Mouse (Mus musculus): ENCODE measurements around the gene Olfr1338. TPM values are rescaled to one million over a fixed set of nuclear protein-coding genes. Genes with fewer than 3 reads are reported as not detected.
"Not testable (repeated sequence)": the region's sequence is repeated elsewhere in the genome, so short reads cannot be mapped to it uniquely, and the experiment has no call there.

Gene Olfr1338
- not detected in 2 replicates for polyA plus RNA-seq (2014; fragmentation: Nextera tagmentation; extraction: Ambion mirVana)

- no peak within 1 kb of the TSS for H3K4me3 ChIP-seq (ENCODE audit: low read depth, low read length)
- 81% methylated on average over 1 of the region's 1 CpGs for WGBS
- no peak within 1 kb of the TSS for H3K27ac ChIP-seq (ENCODE audit: low read depth)
- H3K36me3 ChIP-seq (ENCODE audit: control insufficient read depth, insufficient read depth, low read length) = no peaks in the 10 kb centered on the region
- H3K4me1 ChIP-seq (replicated peaks; ENCODE audit: control insufficient read depth, insufficient read depth, low read length) = no peaks in the 10 kb centered on the region
- no peaks in the 10 kb centered on the region for H3K9me3 ChIP-seq (ENCODE audit: control insufficient read depth, low read length)
- no peaks in the 10 kb centered on the region for H3K27me3 ChIP-seq (replicated peaks; ENCODE audit: control insufficient read depth, insufficient read depth, low read length)
- no peak for ATAC-seq (replicated peaks; ENCODE audit: low FRiP score, low TSS enrichment, low read depth)
- no peak within 1 kb of the TSS for H3K9ac ChIP-seq (ENCODE audit: low read length)
- DNase-seq (ENCODE audit: low spot score) = no peak
- H3K4me2 ChIP-seq (ENCODE audit: low read length) = no peak within 1 kb of the TSS
These were observed at the start of gene Olfr1338 for GRCm38 (mm10) chr4:118758637-118759036. Gene Olfr1338, minus strand, starts transcription at chr4:118758737.

GRCm38 (mm10) chr4:118792796-118793195 lies 34.3 kb upstream of the Olfr1338 start:
- not testable (repeated sequence) for H3K9me3 ChIP-seq (ENCODE audit: control insufficient read depth, low read length); H3K27me3 ChIP-seq (replicated peaks; ENCODE audit: control insufficient read depth, insufficient read depth, low read length); H3K27ac ChIP-seq (ENCODE audit: low read depth); H3K36me3 ChIP-seq (ENCODE audit: control insufficient read depth, insufficient read depth, low read length); ATAC-seq (replicated peaks; ENCODE audit: low FRiP score, low TSS enrichment, low read depth); H3K4me2 ChIP-seq (ENCODE audit: low read length); DNase-seq (ENCODE audit: low spot score); H3K9ac ChIP-seq (ENCODE audit: low read length); H3K4me1 ChIP-seq (replicated peaks; ENCODE audit: control insufficient read depth, insufficient read depth, low read length); H3K4me3 ChIP-seq (ENCODE audit: low read depth, low read length)

GRCm38 (mm10) chr4:118782486-118782885 lies 23.9 kb upstream of the Olfr1338 start, which contains the start of gene Olfr1337:
Gene Olfr1337, minus strand, starts transcription at chr4:118782586.
- WGBS = 85% methylated on average over 2 of the region's 2 CpGs
- no peak within 1 kb of the TSS for H3K4me3 ChIP-seq (ENCODE audit: low read depth, low read length)
- DNase-seq (ENCODE audit: low spot score) (no peak), ATAC-seq (replicated peaks; ENCODE audit: low FRiP score, low TSS enrichment, low read depth) (no peak)
- H3K36me3 ChIP-seq (ENCODE audit: control insufficient read depth, insufficient read depth, low read length) = no peaks in the 10 kb centered on the region
- no peak within 1 kb of the TSS for H3K27ac ChIP-seq (ENCODE audit: low read depth)
- H3K9me3 ChIP-seq (ENCODE audit: control insufficient read depth, low read length) = no peaks in the 10 kb centered on the region
- no peak within 1 kb of the TSS for H3K9ac ChIP-seq (ENCODE audit: low read length)
- H3K4me2 ChIP-seq (ENCODE audit: low read length) = no peak within 1 kb of the TSS
- no peaks in the 10 kb centered on the region for H3K27me3 ChIP-seq (replicated peaks; ENCODE audit: control insufficient read depth, insufficient read depth, low read length)
- no peaks in the 10 kb centered on the region for H3K4me1 ChIP-seq (replicated peaks; ENCODE audit: control insufficient read depth, insufficient read depth, low read length)

DNA sequence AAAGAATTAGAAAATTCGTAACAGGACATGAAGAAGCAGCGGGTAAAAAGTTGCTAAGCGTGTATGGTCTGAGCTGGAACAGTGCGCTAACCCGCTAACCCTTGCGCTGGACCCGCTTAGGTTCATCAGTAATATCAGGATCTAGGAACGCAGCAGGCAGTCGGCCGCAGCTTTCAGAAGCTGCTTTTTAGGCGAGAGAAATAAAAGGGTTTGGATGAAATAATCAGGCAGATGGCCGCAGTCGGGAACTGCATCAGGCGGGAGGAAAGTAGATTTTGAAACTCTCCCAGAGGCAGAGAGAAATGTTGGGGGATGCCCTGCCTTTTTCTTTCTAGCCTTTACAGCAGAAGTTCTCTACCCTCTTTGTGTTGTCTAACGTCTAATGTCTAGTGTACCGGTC lies 16.7 kb downstream of the Olfr1338 start:
- DNase-seq (ENCODE audit: low spot score) (no peak), ATAC-seq (replicated peaks; ENCODE audit: low FRiP score, low TSS enrichment, low read depth) (no peak)
- no peaks in the 10 kb centered on the region for H3K36me3 ChIP-seq (ENCODE audit: control insufficient read depth, insufficient read depth, low read length)
- 0 out of 2 replicates have a peak, but pooled peaks cover 3% of the 10 kb centered on the region for H3K9me3 ChIP-seq (ENCODE audit: control insufficient read depth, low read length)
- H3K9ac ChIP-seq (ENCODE audit: low read length) = no peak overlapping the region
- peaks cover 8% of the 10 kb centered on the region; the same call in 1 of the 2 replicates for H3K27me3 ChIP-seq (replicated peaks; ENCODE audit: control insufficient read depth, insufficient read depth, low read length)
- peak overlapping the region; percentile 8; the same call in 1 of the 2 replicates for H3K4me2 ChIP-seq (ENCODE audit: low read length)
- WGBS = 14% methylated on average over 16 of the region's 16 CpGs
- H3K27ac ChIP-seq (ENCODE audit: low read depth) = no peak overlapping the region
- H3K4me3 ChIP-seq (ENCODE audit: low read depth, low read length) = no peak overlapping the region
- no peaks in the 10 kb centered on the region for H3K4me1 ChIP-seq (replicated peaks; ENCODE audit: control insufficient read depth, insufficient read depth, low read length)

DNA sequence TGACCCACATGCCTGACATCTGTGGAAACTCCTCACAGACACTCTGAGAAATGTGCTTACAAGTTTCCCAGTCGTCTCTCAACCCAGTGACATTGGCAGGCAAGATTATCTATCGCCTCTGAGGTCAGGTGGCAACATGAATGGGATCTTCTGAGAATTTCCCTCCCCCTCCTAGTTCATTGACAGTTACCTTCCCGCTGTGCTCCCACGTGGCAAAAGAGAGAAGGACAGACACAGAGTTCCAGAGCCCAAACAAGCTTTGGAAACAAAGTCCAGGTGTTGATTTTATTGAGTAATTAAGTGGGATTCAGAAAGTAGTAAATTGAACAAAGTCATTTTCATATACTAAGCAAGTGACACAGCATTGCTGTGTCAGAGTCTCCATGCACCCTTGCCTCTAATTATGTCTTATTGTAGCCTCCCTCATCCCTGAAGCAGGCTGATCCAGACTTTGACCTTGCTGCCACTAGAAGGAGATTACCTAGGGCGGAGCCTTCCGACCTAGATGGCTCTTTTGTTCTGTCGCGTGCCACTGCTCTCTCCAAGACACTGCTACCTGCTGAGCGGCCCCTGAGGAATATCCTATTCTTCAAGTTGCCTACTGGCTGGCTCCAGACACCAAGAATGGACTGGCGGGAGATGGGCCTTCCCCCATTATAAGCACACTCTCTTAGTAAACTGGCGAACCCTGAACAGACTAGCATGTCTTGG lies 17.4 kb downstream of the Olfr1338 start:
- H3K9me3 ChIP-seq (ENCODE audit: control insufficient read depth, low read length) = 0 out of 2 replicates have a peak, but pooled peaks cover 1% of the 10 kb centered on the region
- no peak overlapping the region for H3K4me3 ChIP-seq (ENCODE audit: low read depth, low read length)
- H3K4me1 ChIP-seq (replicated peaks; ENCODE audit: control insufficient read depth, insufficient read depth, low read length) = no peaks in the 10 kb centered on the region
- ATAC-seq (replicated peaks; ENCODE audit: low FRiP score, low TSS enrichment, low read depth) (0 out of 2 replicates have a peak, but pooled peaks have one; percentile 15), DNase-seq (ENCODE audit: low spot score) (peak; percentile 51)
- no peak overlapping the region for H3K9ac ChIP-seq (ENCODE audit: low read length)
- H3K27me3 ChIP-seq (replicated peaks; ENCODE audit: control insufficient read depth, insufficient read depth, low read length) = peaks cover 8% of the 10 kb centered on the region; the same call in 1 of the 2 replicates
- H3K36me3 ChIP-seq (ENCODE audit: control insufficient read depth, insufficient read depth, low read length) = no peaks in the 10 kb centered on the region
- peak overlapping the region; percentile 8; the same call in 1 of the 2 replicates for H3K4me2 ChIP-seq (ENCODE audit: low read length)
- H3K27ac ChIP-seq (ENCODE audit: low read depth) = no peak overlapping the region
- 10% methylated on average over 11 of the region's 11 CpGs for WGBS

- H3K4me2 ChIP-seq (ENCODE audit: low read length) = no peak overlapping the region
- H3K27me3 ChIP-seq (replicated peaks; ENCODE audit: control insufficient read depth, insufficient read depth, low read length) = peaks cover 8% of the 10 kb centered on the region; the same call in 1 of the 2 replicates
- ATAC-seq (replicated peaks; ENCODE audit: low FRiP score, low TSS enrichment, low read depth) (no peak), DNase-seq (ENCODE audit: low spot score) (no peak)
- H3K4me3 ChIP-seq (ENCODE audit: low read depth, low read length) = no peak overlapping the region
- no peak overlapping the region for H3K9ac ChIP-seq (ENCODE audit: low read length)
- H3K36me3 ChIP-seq (ENCODE audit: control insufficient read depth, insufficient read depth, low read length) = no peaks in the 10 kb centered on the region
- whole genome bisulfite sequencing = 71% methylated on average over 3 of the region's 3 CpGs
- no peaks in the 10 kb centered on the region for H3K9me3 ChIP-seq (ENCODE audit: control insufficient read depth, low read length)
- no peak overlapping the region for H3K27ac ChIP-seq (ENCODE audit: low read depth)
- no peaks in the 10 kb centered on the region for H3K4me1 ChIP-seq (replicated peaks; ENCODE audit: control insufficient read depth, insufficient read depth, low read length)
These were observed 19.0 kb downstream of the Olfr1338 start for GRCm38 (mm10) chr4:118739574-118739973.

DNA sequence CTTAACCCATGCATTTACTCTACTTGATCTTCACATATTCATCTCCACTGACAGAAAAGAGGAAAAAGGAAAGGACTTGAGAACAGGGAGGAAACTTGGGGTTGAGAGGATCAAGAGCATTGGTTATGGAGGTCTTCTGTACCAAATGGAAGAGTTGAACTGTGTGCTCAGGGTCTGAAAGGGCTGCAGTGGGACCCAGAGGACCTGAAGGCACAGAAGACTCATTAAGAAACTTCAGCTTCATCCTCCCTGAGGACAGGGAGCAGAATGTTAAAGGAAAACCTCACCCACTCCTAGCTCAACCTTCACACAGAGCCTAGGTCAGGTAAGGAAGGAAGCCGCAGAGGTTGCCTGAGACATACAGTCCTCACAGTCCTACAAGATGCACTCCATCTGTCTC lies 26.7 kb downstream of the Olfr1338 start, which contains the start of gene Olfr1339:
TSS of gene Olfr1339 (plus strand) at position 301 of the 400 bp plus-strand sequence.
- 92% methylated on average over 1 of the region's 1 CpGs for WGBS
- DNase-seq (ENCODE audit: low spot score) = no peak
- no peak within 1 kb of the TSS for H3K4me2 ChIP-seq (ENCODE audit: low read length)
- H3K9me3 ChIP-seq (ENCODE audit: control insufficient read depth, low read length) = no peaks in the 10 kb centered on the region
- H3K4me3 ChIP-seq (ENCODE audit: low read depth, low read length) = no peak within 1 kb of the TSS
- ATAC-seq (replicated peaks; ENCODE audit: low FRiP score, low TSS enrichment, low read depth) = no peak
- no peak within 1 kb of the TSS for H3K27ac ChIP-seq (ENCODE audit: low read depth)
- no peaks in the 10 kb centered on the region for H3K4me1 ChIP-seq (replicated peaks; ENCODE audit: control insufficient read depth, insufficient read depth, low read length)
- no peaks in the 10 kb centered on the region for H3K27me3 ChIP-seq (replicated peaks; ENCODE audit: control insufficient read depth, insufficient read depth, low read length)
- no peaks in the 10 kb centered on the region for H3K36me3 ChIP-seq (ENCODE audit: control insufficient read depth, insufficient read depth, low read length)
- H3K9ac ChIP-seq (ENCODE audit: low read length) = no peak within 1 kb of the TSS

DNA sequence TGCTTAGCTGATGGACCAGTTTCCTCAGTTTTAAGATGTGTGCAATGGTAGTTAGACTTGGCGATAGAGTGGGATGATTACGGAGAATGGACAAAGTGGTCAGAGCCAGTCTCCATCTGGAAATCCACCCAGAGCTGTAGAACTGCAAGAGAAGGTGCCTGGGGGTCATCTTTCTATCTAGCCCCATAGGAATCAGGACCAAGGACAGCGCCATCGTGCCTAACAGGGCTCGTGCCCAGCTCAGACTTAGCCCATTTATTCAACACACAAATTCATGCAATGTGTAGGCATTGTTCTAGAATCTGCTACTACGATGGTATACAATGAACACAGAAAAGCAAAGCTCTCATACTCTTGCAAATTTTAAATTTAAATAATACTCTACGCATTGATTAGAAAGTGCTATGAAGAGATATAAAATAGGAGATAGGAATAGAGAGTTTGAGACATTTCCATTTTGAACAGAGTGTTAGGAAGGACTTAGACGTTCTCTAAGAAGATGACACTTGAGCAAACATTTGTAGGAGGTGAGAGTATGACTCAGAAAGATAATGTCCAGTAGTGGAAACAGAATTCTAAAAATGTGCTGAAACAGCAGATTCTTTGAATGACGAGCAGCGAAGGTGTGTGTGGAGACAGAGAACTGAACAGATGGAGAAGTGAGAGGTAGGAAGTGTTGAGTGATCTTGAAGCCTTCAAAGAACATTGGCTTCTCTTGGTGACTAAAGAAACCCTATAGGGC lies 36.6 kb downstream of the Olfr1338 start:
- H3K36me3 ChIP-seq (ENCODE audit: control insufficient read depth, insufficient read depth, low read length) = no peaks in the 10 kb centered on the region
- H3K4me1 ChIP-seq (replicated peaks; ENCODE audit: control insufficient read depth, insufficient read depth, low read length) = no peaks in the 10 kb centered on the region
- no peak overlapping the region for H3K9ac ChIP-seq (ENCODE audit: low read length)
- no peak overlapping the region for H3K4me3 ChIP-seq (ENCODE audit: low read depth, low read length)
- ATAC-seq (replicated peaks; ENCODE audit: low FRiP score, low TSS enrichment, low read depth) (no peak), DNase-seq (ENCODE audit: low spot score) (peak; percentile 72)
- no peaks in the 10 kb centered on the region for H3K27me3 ChIP-seq (replicated peaks; ENCODE audit: control insufficient read depth, insufficient read depth, low read length)
- H3K9me3 ChIP-seq (ENCODE audit: control insufficient read depth, low read length) = no peaks in the 10 kb centered on the region
- H3K27ac ChIP-seq (ENCODE audit: low read depth) = no peak overlapping the region
- H3K4me2 ChIP-seq (ENCODE audit: low read length) = no peak overlapping the region
- 51% methylated on average over 10 of the region's 10 CpGs for WGBS

All from intestine, embryonic 14.5 days (tissue).